Mouse (Mus musculus): ENCODE measurements around the gene Tmco5b.
A peak's percentile ranks its signal among the peaks of the same experiment; 100 is the strongest.

- TF ChIP-seq CTCF (conservative IDR thresholded peaks at IDR 0.05; ENCODE audit: insufficient read depth, insufficient read length, low read depth, low read length) (0 out of 2 replicates have a peak, but pooled peaks have one; percentile 8), POLR2A (IDR thresholded peaks at IDR 0.05; ENCODE audit: low read depth, low read length) (no peak)
Measured at GRCm38 (mm10) chr2:113302349-113303239, 17.1 kb downstream of the Tmco5b start.

Data from kidney, adult 2 months (tissue).